Mouse (Mus musculus): ENCODE measurements around the gene Phldb1.
"Not testable (repeated sequence)": the region's sequence is repeated elsewhere in the genome, so short reads cannot be mapped to it uniquely, and the experiment has no call there.

Gene Phldb1

GRCm38 (mm10) chr9:44655098-44656066, 79.6 kb downstream of the Phldb1 start:
- intact Hi-C loops (cut with DNase I) = loop anchor here (2.0 to 5.0 kb wide), 2 partner anchors 29 to 82 kb away; partner anchors contain the start of gene Phldb1

GRCm38 (mm10) chr9:44653896-44654295, 81.1 kb downstream of the Phldb1 start:
- intact Hi-C loops (cut with DNase I) = loop anchor here (2.0 kb wide), 1 partner anchor 31 kb away; no protein-coding TSS in a partner anchor

GRCm38 (mm10) chr9:44652027-44652426, 83.0 kb downstream of the Phldb1 start:
- intact Hi-C loops (cut with DNase I) = loop anchor here (1.0 kb wide), 1 partner anchor 198 kb away; the partner anchor contains the start of gene Upk2

- intact Hi-C loops (cut with DNase I) = loop anchor here (5.0 kb wide), 1 partner anchor 132 kb away; no protein-coding TSS in a partner anchor
Measured at GRCm38 (mm10) chr9:44648881-44649281, 86.1 kb downstream of the Phldb1 start.

- intact Hi-C loops (cut with DNase I) = loop anchor here (5.0 kb wide), 1 partner anchor 130 kb away; no protein-coding TSS in a partner anchor
Measured at GRCm38 (mm10) chr9:44647656-44648055, 87.3 kb downstream of the Phldb1 start.

- intact Hi-C loops (cut with DNase I) = loop anchor here (5.0 kb wide), 1 partner anchor 130 kb away; no protein-coding TSS in a partner anchor
Measured at GRCm38 (mm10) chr9:44647026-44647425, 88.0 kb downstream of the Phldb1 start.

- intact Hi-C loops (cut with DNase I) = loop anchor here (5.0 kb wide), 1 partner anchor 129 kb away; no protein-coding TSS in a partner anchor
Measured at GRCm38 (mm10) chr9:44646366-44646765, 88.6 kb downstream of the Phldb1 start.

- intact Hi-C loops (cut with DNase I) = loop anchor here (5.0 kb wide), 1 partner anchor 129 kb away; no protein-coding TSS in a partner anchor
Measured at GRCm38 (mm10) chr9:44645924-44646323, 89.1 kb downstream of the Phldb1 start.

GRCm38 (mm10) chr9:44645481-44645880, 89.5 kb downstream of the Phldb1 start:
- intact Hi-C loops (cut with DNase I) = loop anchor here (5.0 kb wide), 1 partner anchor 128 kb away; no protein-coding TSS in a partner anchor

GRCm38 (mm10) chr9:44644186-44644585, 90.8 kb downstream of the Phldb1 start:
- intact Hi-C loops (cut with DNase I) = no loop called here

- intact Hi-C loops (cut with DNase I) = no loop called here
Measured at GRCm38 (mm10) chr9:44643103-44643502, 91.9 kb downstream of the Phldb1 start.

GRCm38 (mm10) chr9:44641616-44642015, 93.4 kb downstream of the Phldb1 start:
- intact Hi-C loops (cut with DNase I) = no loop called here

GRCm38 (mm10) chr9:44640646-44641357, 94.2 kb downstream of the Phldb1 start:
- intact Hi-C loops (cut with DNase I) = no loop called here

- intact Hi-C loops (cut with DNase I) = not testable (repeated sequence)
Measured at GRCm38 (mm10) chr9:44640028-44640427, 95.0 kb downstream of the Phldb1 start.

GRCm38 (mm10) chr9:44638726-44639125, 96.3 kb downstream of the Phldb1 start:
- intact Hi-C loops (cut with DNase I) = not testable (repeated sequence)

- intact Hi-C loops (cut with DNase I) = no loop called here
Measured at GRCm38 (mm10) chr9:44637551-44638169, 97.3 kb downstream of the Phldb1 start.
